Mouse (Mus musculus): ENCODE data around the gene Fam83e. TPM values are rescaled to one million over a fixed set of nuclear protein-coding genes. Genes with fewer than 3 reads are reported as not detected.

The Fam83e gene
- polyA plus RNA-seq, 1 experiment from 2014 or later: 1.2 TPM

DNA sequence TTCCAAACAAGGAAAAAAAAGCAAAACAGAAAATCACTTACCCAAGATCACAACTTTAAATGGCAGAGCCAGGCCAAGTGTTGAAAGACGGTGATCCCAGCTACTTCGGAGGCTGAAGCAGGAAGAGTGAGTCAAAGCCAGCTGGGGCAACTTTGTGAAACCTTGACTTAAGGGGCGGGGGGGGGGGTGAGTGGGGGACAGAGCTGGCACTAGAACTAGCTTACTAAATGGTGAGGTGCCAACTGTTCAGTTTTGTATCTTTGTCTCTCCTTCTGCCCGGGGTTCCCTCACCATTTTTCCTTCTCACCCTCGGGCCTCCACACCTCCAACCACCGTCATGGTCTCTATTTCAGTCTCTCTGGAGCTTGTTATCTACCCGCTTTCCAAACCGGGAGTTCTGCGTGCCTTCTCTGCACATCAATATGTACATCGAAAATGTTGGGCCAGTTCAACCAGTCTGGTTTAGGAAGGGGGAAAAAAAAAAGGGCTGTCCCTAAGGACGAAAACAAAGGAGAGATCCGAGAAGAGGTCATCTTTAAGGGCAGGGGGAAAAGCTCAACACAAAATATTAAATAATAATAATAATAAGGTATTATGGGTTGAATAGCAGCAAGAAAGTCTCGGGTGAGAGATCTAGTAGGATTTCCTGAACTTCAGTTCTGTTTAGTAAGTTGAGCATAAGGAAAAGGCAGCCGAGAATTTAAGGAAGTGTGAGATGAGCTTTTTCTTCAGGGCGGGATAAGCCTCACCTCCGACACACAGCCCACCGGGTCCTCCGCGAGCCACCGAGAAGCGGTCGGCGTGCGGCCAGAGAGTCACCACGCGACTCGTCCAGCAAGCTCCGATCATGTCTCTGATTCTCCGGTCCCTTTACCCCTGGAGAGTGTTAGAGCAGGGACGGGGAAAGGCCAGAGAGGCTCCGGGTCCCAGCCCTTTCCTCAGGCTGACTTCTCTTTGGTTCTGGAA is 3.8 kb upstream of the Fam83e start:
- peaks cover 39% of the 10 kb centered on the region for H3K4me1 ChIP-seq (ENCODE audit: control insufficient read depth, insufficient read depth, low read length)
- H3K4me3 ChIP-seq (ENCODE audit: low read length): peak overlapping the region; percentile 63
- H3K36me3 ChIP-seq (ENCODE audit: control insufficient read depth, insufficient read depth, low read length): peaks cover 45% of the 10 kb centered on the region
- 11% methylated on average over 31 of the region's 31 CpGs for WGBS
- H3K4me2 ChIP-seq (replicated peaks; ENCODE audit: low read depth, low read length): peak overlapping the region; percentile 93
- no peaks in the 10 kb centered on the region for H3K27me3 ChIP-seq (ENCODE audit: control insufficient read depth, insufficient read depth, low read length)
- peak; percentile 17; the same call in 1 of the 2 replicates for ATAC-seq (ENCODE audit: low FRiP score, low TSS enrichment)
- no peaks in the 10 kb centered on the region for H3K9me3 ChIP-seq (ENCODE audit: control insufficient read depth, low read length)
- H3K27ac ChIP-seq (ENCODE audit: low read depth, low read length): peak overlapping the region; percentile 74
- peak overlapping the region; percentile 91 for H3K9ac ChIP-seq (ENCODE audit: low read depth, low read length)

DNA sequence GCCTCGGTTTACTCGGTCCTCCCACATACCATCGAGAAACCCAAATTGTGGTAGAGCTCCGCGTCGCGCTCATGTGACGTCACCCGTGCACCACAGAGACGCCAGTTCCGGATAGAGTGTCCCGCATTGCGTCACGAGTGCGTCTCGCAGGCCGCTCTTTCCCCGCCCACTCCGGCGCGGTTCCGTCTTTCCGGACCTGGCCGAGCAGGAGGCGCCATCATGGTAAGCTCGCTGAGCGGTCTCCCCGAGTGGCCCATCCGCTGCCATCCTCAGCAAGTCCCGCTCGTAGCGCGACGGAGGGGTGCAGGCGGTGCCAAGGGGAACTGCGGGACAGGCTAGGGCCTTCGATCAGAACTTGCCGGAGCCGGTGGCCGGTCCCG is 3.1 kb upstream of the Fam83e start, which contains the start of gene Sphk2:
Sphk2 (minus strand) TSS at position 85 of the 380 bp plus-strand sequence.
- H3K36me3 ChIP-seq (ENCODE audit: control insufficient read depth, insufficient read depth, low read length): peaks cover 45% of the 10 kb centered on the region

DNA sequence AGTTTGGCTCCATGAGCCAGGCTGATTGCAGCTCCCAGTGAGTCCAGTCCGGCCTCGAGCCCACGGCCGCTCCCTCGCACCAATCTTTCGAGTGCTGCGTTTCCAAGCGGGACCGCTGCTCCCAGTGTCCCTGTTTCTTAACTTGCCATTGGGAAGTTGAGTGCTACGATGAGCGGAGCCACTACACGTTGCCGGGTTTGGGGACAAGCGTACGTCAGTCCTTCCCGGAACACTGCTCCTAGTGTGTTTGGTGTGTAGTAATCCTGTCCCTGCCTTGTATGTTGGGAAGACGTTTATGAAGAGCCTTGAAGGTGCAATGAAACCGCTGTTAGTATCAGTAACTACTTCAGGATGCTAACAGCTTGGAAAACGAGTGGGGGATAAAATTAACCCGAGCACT is 2.7 kb upstream of the Fam83e start:
- Histone ChIP-seq H3K4me2 (replicated peaks; ENCODE audit: low read depth, low read length) (peak overlapping the region; percentile 94), H3K9me3 (ENCODE audit: control insufficient read depth, low read length) (no peaks in the 10 kb centered on the region), H3K4me3 (ENCODE audit: low read length) (peak overlapping the region; percentile 63), H3K4me1 (ENCODE audit: control insufficient read depth, insufficient read depth, low read length) (peaks cover 39% of the 10 kb centered on the region), H3K36me3 (ENCODE audit: control insufficient read depth, insufficient read depth, low read length) (peaks cover 45% of the 10 kb centered on the region), H3K27ac (ENCODE audit: low read depth, low read length) (peak overlapping the region; percentile 74), H3K9ac (ENCODE audit: low read depth, low read length) (peak overlapping the region; percentile 91), H3K27me3 (ENCODE audit: control insufficient read depth, insufficient read depth, low read length) (no peaks in the 10 kb centered on the region)
- under 1% methylated on average over 20 of the region's 20 CpGs for WGBS
- no peak for ATAC-seq (ENCODE audit: low FRiP score, low TSS enrichment)

More for the DNA sequence above, 3.1 kb upstream of the Fam83e start, which contains the start of gene Sphk2:
- Histone ChIP-seq H3K27me3 (ENCODE audit: control insufficient read depth, insufficient read depth, low read length) (no peaks in the 10 kb centered on the region), H3K27ac (ENCODE audit: low read depth, low read length) (peak within 1 kb of the TSS; percentile 74), H3K4me3 (ENCODE audit: low read length) (peak within 1 kb of the TSS; percentile 63), H3K9me3 (ENCODE audit: control insufficient read depth, low read length) (no peaks in the 10 kb centered on the region), H3K4me1 (ENCODE audit: control insufficient read depth, insufficient read depth, low read length) (peaks cover 39% of the 10 kb centered on the region), H3K4me2 (replicated peaks; ENCODE audit: low read depth, low read length) (peak within 1 kb of the TSS; percentile 94), H3K9ac (ENCODE audit: low read depth, low read length) (peak within 1 kb of the TSS; percentile 91)
- ATAC-seq (ENCODE audit: low FRiP score, low TSS enrichment): peak; percentile 79
- WGBS: under 1% methylated on average over 41 of the region's 41 CpGs

DNA sequence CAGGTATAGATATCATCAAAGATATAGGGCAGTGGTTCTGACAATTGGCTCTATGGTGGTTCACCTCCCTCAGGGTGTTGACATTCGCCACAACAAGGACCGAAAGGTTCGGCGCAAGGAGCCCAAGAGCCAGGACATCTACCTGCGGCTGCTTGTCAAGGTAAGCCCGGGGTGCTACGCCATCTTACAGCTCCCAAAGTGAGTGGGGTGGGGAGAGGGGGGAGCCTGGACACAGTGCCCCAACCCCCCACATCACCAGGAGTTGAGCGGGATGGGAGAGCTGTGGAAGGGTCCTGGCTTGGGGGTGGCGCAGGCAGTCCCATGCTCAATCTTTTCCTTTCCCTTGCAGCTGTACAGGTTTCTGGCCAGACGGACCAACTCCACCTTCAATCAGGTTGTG is 1.8 kb upstream of the Fam83e start:
- H3K27ac ChIP-seq (ENCODE audit: low read depth, low read length): no peak overlapping the region
- H3K4me1 ChIP-seq (ENCODE audit: control insufficient read depth, insufficient read depth, low read length): peaks cover 36% of the 10 kb centered on the region
- H3K9ac ChIP-seq (ENCODE audit: low read depth, low read length): peak overlapping the region; percentile 91
- peak overlapping the region; percentile 94 for H3K4me2 ChIP-seq (replicated peaks; ENCODE audit: low read depth, low read length)
- H3K36me3 ChIP-seq (ENCODE audit: control insufficient read depth, insufficient read depth, low read length): peaks cover 51% of the 10 kb centered on the region
- 82% methylated on average over 10 of the region's 10 CpGs for WGBS
- no peak for ATAC-seq (ENCODE audit: low FRiP score, low TSS enrichment)
- H3K27me3 ChIP-seq (ENCODE audit: control insufficient read depth, insufficient read depth, low read length): no peaks in the 10 kb centered on the region
- no peaks in the 10 kb centered on the region for H3K9me3 ChIP-seq (ENCODE audit: control insufficient read depth, low read length)
- peak overlapping the region; percentile 63 for H3K4me3 ChIP-seq (ENCODE audit: low read length)

DNA sequence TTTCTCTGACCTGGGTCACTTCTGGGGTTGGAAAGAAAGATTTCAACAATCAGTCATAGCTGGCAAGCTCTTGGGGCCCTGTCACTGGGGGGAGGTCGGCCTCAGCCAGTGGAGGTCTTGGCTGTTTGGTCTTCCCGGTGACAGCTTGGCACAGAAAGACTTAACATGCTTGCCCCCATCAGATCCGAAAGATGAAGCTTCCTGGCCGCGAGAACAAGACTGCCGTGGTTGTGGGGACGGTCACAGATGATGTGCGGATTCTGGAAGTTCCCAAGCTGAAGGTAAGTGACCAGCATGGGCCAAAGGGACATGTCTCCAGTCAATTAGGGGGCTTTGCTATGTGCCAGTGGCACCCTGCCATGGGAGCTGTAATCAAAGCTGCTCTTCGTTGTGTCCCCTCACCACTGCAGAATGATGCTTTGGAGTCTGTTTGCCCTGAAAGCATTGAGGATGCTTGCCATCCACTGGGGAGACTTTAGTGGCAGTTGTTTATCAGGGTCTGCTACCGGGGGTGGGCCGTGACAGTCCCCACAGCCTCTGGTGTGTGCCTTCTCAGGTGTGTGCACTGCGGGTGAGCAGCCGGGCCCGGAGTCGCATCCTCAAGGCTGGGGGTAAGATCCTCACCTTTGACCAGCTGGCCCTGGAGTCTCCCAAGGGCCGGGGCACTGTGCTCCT is 1.1 kb upstream of the Fam83e start:
- Histone ChIP-seq H3K4me1 (ENCODE audit: control insufficient read depth, insufficient read depth, low read length) (peaks cover 31% of the 10 kb centered on the region), H3K4me2 (replicated peaks; ENCODE audit: low read depth, low read length) (peak overlapping the region; percentile 94; the same call in 1 of the 2 replicates), H3K27ac (ENCODE audit: low read depth, low read length) (no peak overlapping the region), H3K27me3 (ENCODE audit: control insufficient read depth, insufficient read depth, low read length) (no peaks in the 10 kb centered on the region), H3K36me3 (ENCODE audit: control insufficient read depth, insufficient read depth, low read length) (peaks cover 58% of the 10 kb centered on the region), H3K4me3 (ENCODE audit: low read length) (peak overlapping the region; percentile 63; the same call in 1 of the 2 replicates), H3K9me3 (ENCODE audit: control insufficient read depth, low read length) (no peaks in the 10 kb centered on the region), H3K9ac (ENCODE audit: low read depth, low read length) (peak overlapping the region; percentile 91; the same call in 1 of the 2 replicates)
- 88% methylated on average over 15 of the region's 16 CpGs for WGBS
- no peak for ATAC-seq (ENCODE audit: low FRiP score, low TSS enrichment)

DNA sequence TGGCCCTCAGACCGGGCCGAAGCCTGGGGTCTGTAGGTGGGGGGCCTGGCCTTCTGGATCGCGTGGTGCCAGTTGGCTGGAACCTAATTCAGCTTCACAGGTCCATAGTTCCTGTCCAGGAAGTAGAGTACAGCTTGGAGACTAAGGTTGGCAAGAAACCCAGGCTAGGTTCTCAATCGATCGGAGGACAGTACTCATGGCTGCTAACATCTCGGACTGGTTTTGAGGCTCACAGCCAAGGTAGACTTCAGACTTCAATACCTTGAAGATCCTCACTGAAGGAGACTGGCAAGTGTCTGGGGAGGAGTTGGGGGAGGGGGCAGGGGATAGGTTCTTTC is 191 bp downstream of the Fam83e start:
- H3K9me3 ChIP-seq (ENCODE audit: control insufficient read depth, low read length): no peaks in the 10 kb centered on the region
- H3K27me3 ChIP-seq (ENCODE audit: control insufficient read depth, insufficient read depth, low read length): no peaks in the 10 kb centered on the region
- peaks cover 71% of the 10 kb centered on the region for H3K36me3 ChIP-seq (ENCODE audit: control insufficient read depth, insufficient read depth, low read length)
- H3K27ac ChIP-seq (ENCODE audit: low read depth, low read length): no peak overlapping the region
- no peak overlapping the region for H3K4me2 ChIP-seq (replicated peaks; ENCODE audit: low read depth, low read length)
- no peak overlapping the region for H3K4me3 ChIP-seq (ENCODE audit: low read length)
- ATAC-seq (ENCODE audit: low FRiP score, low TSS enrichment): no peak
- H3K9ac ChIP-seq (ENCODE audit: low read depth, low read length): 0 out of 2 replicates have a peak overlapping the region, but pooled peaks have one; percentile 28
- H3K4me1 ChIP-seq (ENCODE audit: control insufficient read depth, insufficient read depth, low read length): peaks cover 23% of the 10 kb centered on the region
- WGBS: 84% methylated on average over 7 of the region's 7 CpGs

DNA sequence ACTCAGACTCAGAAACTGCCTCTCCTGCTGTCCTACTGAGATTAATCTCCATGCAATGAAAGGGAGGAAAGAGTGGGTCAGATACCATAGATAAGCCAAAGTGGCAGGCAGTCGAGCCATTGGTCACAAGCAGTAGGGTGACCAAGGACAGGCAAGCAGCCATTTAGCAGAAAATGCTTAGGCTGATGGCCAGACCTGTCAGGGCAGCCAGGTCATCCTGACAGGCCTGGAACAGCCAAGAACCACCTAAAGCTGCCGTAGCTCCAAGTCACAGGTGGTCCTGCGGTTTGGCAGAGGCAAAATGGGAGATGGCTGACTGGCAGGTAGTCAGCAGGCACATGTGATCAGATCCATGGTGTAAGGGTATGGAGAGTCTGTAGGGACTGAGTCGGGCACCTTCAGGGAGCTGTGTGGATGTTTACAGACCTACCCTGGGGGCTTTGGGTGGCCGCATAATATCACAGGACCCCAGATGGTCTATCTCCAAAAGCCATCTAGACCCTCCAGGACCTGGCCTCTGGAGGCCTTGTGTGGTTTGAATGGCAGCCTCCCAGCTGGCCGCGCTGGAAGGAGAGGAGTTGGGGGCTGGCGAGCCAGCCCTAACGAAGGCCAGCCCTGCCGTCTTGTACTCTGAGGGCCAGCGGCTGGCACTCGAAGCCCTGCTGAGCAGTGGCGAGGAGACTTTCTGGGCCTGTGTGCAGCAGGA is 783 bp downstream of the Fam83e start:
- ATAC-seq (ENCODE audit: low FRiP score, low TSS enrichment): no peak
- no peak overlapping the region for H3K27ac ChIP-seq (ENCODE audit: low read depth, low read length)
- peaks cover 17% of the 10 kb centered on the region for H3K4me1 ChIP-seq (ENCODE audit: control insufficient read depth, insufficient read depth, low read length)
- no peak overlapping the region for H3K9ac ChIP-seq (ENCODE audit: low read depth, low read length)
- H3K27me3 ChIP-seq (ENCODE audit: control insufficient read depth, insufficient read depth, low read length): no peaks in the 10 kb centered on the region
- H3K9me3 ChIP-seq (ENCODE audit: control insufficient read depth, low read length): no peaks in the 10 kb centered on the region
- H3K4me2 ChIP-seq (replicated peaks; ENCODE audit: low read depth, low read length): no peak overlapping the region
- WGBS: 67% methylated on average over 13 of the region's 13 CpGs
- H3K36me3 ChIP-seq (ENCODE audit: control insufficient read depth, insufficient read depth, low read length): peaks cover 77% of the 10 kb centered on the region
- no peak overlapping the region for H3K4me3 ChIP-seq (ENCODE audit: low read length)

DNA sequence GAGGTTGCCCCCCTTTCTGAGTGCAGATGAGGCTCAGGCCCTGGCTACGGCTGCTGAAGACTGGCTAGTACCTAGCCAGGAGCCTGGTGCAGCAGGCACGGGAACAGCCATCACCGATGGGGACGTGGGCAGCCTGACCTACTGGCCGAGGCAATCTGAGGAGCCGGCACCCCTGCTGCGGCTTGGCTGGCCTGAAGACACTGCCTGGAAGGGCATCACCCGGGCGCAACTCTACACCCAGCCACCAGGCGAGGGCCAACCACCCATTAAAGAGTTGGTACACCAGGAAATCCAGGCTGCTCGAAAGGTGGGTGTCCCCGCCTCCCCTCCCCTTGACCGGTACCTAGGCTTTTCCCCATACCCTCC is 1.3 kb downstream of the Fam83e start:
- Histone ChIP-seq H3K27ac (ENCODE audit: low read depth, low read length) (no peak overlapping the region), H3K4me1 (ENCODE audit: control insufficient read depth, insufficient read depth, low read length) (peaks cover 13% of the 10 kb centered on the region), H3K4me2 (replicated peaks; ENCODE audit: low read depth, low read length) (no peak overlapping the region), H3K9ac (ENCODE audit: low read depth, low read length) (no peak overlapping the region), H3K9me3 (ENCODE audit: control insufficient read depth, low read length) (no peaks in the 10 kb centered on the region), H3K4me3 (ENCODE audit: low read length) (no peak overlapping the region), H3K27me3 (ENCODE audit: control insufficient read depth, insufficient read depth, low read length) (no peaks in the 10 kb centered on the region), H3K36me3 (ENCODE audit: control insufficient read depth, insufficient read depth, low read length) (peaks cover 82% of the 10 kb centered on the region)
- ATAC-seq (ENCODE audit: low FRiP score, low TSS enrichment): no peak
- 65% methylated on average over 13 of the region's 13 CpGs for WGBS

All from kidney, embryonic 14.5 days (tissue).